ENCODE assay signal across 18 mouse cellular contexts in the genomic region with DNA sequence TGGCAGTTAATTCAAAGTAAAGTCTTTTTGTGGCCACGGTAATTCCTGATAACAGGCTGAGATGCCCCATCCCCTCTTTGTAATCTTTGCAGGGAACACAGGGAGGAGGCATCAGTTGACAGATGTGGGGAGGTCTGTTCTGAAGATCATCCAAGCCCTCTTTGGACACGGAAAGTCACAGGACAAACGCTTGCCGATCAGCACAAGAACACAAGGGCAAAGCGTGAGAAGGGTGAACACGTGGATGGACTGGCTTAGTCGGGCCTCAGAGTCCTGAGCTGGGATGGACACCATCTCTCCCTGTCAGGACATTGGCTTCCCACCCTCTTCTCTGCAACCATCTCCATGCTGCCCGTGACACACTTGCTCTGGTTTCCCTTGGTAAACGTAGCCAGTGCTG.
"Had no signal": no experiment of that assay in that cellular context is flagged by ENCODE, and none has a peak within 500 bp of the region (broad histone marks: within the 10 kb centered on the region; RNA-seq: fewer than 3 reads in every experiment).

No protein-coding gene starts in this region.

- H3K27me3 ChIP-seq: neural tube, embryonic 13.5 days had no signal

- H3K36me3 ChIP-seq: midbrain, embryonic 10.5 days; midbrain, embryonic 12.5 days; neural tube, embryonic 13.5 days; neural tube, embryonic 15.5 days had no signal

- H3K27ac ChIP-seq: midbrain, embryonic 10.5 days; midbrain, embryonic 12.5 days; neural tube, embryonic 13.5 days; neural tube, embryonic 15.5 days had no signal

- H3K4me3 ChIP-seq: midbrain, embryonic 10.5 days; midbrain, embryonic 12.5 days; myocyte; neural tube, embryonic 13.5 days; neural tube, embryonic 15.5 days had no signal

- H3K9me3 ChIP-seq: midbrain, embryonic 10.5 days; midbrain, embryonic 12.5 days; neural tube, embryonic 13.5 days; neural tube, embryonic 15.5 days had no signal

- ATAC-seq: midbrain, embryonic 16.5 days had no signal

- H3K9ac ChIP-seq: lung, embryonic 14.5 days; midbrain, embryonic 12.5 days; neural tube, embryonic 13.5 days; neural tube, embryonic 15.5 days had no signal

- DNase-seq: lung, adult 18-20 months; lung, embryonic 14.5 days; lung, postnatal 10 days; lung, postnatal 4 days; midbrain, embryonic 14.5 days; retina, postnatal 1 day; right cerebral cortex, adult 18-20 months; right cerebral cortex, postnatal 25 days; right cerebral cortex, postnatal 4 days; spleen, adult 18-20 months; thymus, adult 18-20 months; thymus, postnatal 36 days had no signal

- H3K4me2 ChIP-seq: lung, embryonic 14.5 days; midbrain, embryonic 12.5 days; neural tube, embryonic 13.5 days; neural tube, embryonic 15.5 days had no signal
